Mouse (Mus musculus) kidney, adult 8-10 months (tissue): ENCODE data around the gene Tspan31.
"Not testable (repeated sequence)": the region's sequence is repeated elsewhere in the genome, so short reads cannot be mapped to it uniquely, and the experiment has no call there.

Source experiments
- DNase-seq, 2 experiments: peaks; one replicate each; pipeline ENCODE4 v3.0.0; 2022

The Tspan31 gene

DNA sequence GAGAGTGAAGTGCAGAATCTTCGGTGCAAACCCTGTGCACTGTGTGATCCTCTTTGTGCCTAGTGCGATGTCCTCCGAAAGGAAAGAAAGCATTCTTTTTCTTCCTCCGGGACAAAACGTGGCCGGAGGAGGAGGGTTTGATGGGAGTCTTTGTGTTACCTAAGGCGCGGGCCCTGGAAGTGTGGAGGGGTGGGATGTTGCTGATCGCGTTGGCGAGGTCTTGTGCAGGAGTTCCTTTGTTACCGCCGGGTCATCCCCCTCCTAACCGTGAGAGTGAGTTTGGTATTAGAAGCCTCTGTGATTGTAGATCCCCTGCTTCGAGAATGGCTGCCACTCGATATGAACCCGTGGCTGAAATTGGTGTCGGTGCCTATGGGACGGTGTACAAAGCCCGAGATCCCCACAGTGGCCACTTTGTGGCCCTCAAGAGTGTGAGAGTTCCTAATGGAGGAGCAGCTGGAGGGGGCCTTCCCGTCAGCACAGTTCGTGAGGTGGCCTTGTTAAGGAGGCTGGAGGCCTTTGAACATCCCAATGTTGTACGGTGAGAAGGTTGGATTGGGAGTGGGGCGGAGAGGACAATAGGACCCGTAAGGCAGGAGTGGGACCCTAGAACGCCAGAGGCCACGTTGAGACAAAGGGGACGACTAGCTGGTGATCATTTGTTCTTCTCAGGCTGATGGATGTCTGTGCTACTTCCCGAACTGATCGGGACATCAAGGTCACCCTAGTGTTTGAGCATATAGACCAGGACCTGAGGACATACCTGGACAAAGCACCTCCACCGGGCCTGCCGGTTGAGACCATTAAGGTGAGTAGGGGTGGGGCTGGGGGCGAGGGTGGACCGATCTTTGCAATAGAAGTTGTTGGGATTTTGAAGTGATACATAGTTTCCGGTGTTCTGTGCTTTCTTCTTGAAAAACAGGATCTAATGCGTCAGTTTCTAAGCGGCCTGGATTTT, 5.9 kb downstream of the Tspan31 start:
- no peak for DNase-seq

- peak; percentile 98 to 99 for DNase-seq
These were observed 6.7 kb downstream of the Tspan31 start, which contains the start of gene Cdk4 for GRCm38 (mm10) chr10:127063239-127063872. Gene Cdk4 (plus strand): TSS chr10:127063534.

GRCm38 (mm10) chr10:127062503-127062902, 7.6 kb downstream of the Tspan31 start:
- DNase-seq, result no peak

DNA sequence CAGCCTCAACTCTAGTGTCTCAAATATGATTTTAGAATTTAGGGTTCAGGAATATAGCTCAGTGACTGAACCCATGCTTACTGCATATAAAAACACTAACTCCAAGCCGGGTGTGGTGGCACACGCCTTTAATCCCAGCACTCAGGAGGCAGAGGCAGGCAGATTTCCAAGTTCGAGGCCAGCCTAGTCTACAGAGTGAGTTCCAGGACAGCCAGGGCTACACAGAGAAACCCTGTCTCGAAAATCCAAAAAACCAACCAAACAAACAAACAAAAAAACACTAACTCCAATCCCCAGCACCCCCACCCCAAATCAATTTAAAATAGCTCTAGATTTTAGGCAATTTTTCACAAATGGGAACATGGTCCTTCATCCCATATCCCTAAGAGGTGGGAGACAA, 8.0 kb downstream of the Tspan31 start:
- DNase-seq, result not testable (repeated sequence)

GRCm38 (mm10) chr10:127061513-127061912, 8.6 kb downstream of the Tspan31 start:
- no peak for DNase-seq

GRCm38 (mm10) chr10:127061085-127061484, 9.0 kb downstream of the Tspan31 start:
- DNase-seq, result no peak

- DNase-seq, result peak; percentile 82 to 86
These were observed 9.8 kb downstream of the Tspan31 start, which contains the start of gene March9 for GRCm38 (mm10) chr10:127059968-127060916. Gene March9 (minus strand): TSS chr10:127060184.

GRCm38 (mm10) chr10:127059174-127059967, 10.7 kb downstream of the Tspan31 start:
- no peak for DNase-seq

DNA sequence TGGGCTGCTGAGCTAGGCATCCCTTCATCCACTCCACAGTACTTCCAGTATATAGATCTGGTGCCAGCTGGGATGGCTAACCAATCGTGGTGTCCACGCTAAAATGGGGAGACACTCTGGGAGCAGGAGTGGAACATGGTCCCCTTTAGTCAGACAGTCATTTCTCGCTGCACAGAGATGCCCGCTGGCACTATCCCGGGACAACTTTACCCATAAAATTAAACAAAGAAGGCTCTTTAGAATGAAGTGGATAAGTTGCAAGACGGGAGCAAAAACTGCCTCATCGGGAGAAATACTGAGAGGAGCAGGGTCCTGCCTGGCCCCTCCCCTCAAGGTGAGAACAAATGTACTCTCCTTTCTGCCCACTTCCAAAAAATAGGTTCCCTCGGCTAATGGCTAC, 11.4 kb downstream of the Tspan31 start:
- DNase-seq, result no peak

DNA sequence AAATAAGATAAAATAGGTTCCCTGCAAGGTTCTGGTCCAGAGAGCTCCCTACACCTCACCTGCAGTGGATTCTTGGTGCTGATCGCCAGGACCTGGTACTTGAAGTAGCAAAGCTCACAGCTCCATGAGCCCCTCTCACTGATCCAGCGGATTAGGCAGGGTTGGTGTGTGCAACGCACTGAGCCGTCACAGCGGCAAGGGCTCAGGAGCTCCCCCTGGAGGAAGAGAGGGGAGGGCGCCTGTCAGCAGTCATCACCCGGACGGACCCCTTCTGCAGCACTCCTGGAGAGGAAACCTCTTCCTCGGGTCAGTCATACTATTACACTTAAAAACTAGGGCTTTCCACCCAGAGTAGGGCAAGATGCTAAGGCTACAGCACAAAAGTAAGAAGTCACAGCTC, 11.9 kb downstream of the Tspan31 start:
- DNase-seq, result peak; percentile 63 to 80

DNA sequence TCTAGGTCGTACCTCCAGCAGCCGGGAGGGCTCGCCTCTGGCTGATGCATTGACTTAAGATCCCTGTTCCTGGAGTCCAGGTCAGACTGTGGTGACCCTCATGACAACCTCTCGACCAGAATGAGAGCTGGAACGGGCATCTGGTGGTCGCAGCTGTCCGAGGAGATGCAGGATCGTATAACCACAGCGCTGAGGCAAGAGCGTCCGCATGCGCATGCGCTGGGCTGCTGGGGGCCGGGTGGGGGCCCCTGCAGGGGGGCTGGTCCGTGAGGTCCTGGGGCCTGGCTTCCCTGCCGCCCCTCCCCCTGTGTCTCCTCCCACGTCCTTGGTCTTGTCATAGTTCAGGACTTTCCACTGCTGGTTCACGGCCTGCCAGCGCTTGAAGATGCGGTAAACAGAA, 13.6 kb downstream of the Tspan31 start:
- DNase-seq, result no peak

DNA sequence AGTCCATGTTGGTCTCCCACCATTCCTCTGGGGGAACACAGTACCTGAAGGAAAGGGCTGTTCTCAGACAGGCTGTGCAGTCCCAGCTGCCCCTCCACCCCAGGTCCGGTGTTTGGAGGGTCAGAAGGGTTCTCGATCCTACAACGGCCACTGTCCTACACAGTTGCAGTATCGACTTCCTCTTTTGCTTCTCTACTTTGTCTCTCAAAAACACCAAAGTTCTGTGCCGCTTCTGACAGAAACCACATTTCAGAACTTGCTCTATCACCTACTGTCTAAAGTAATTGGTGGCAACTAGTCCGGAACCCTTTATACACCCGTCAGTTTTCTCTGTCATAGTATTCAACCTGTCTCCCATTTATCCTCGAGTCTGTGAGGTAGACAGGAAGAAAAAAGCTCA, 14.7 kb downstream of the Tspan31 start:
- DNase-seq, result no peak

GRCm38 (mm10) chr10:127054646-127055045, 15.4 kb downstream of the Tspan31 start:
- DNase-seq, result no peak

GRCm38 (mm10) chr10:127050119-127050474, 20.0 kb downstream of the Tspan31 start:
- no peak for DNase-seq

DNA sequence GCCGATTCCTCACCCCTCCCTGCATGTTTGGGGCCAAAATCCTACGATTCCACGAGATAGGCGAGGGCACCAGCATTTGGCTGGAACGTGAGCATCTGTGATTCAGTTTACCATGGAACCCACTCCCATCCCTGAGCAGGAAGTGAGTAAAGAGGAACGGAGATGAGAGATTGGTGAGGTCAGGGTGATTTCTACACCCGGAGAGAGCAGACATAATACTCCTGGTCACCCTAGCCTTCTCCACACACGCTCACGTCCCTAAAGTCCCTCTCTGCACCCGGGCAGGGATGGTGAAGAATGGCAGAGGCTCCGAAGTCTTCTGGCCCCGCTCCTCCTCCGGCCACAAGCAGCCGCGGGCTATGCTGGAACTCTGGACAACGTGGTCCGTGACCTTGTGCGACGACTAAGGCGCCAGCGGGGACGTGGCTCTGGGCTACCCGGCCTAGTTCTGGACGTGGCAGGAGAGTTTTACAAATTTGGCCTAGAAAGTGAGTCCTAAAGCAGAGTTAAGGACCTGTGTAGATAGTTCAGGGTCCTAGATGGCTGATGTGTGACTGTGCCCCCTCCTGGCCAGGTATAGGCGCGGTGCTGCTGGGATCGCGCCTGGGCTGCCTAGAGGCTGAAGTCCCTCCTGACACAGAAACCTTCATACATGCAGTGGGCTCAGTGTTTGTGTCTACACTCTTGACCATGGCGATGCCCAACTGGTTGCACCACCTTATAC, 20.5 kb downstream of the Tspan31 start:
- DNase-seq, result no peak

- DNase-seq, result no peak
These were observed 21.3 kb downstream of the Tspan31 start for GRCm38 (mm10) chr10:127048608-127049394.

DNA sequence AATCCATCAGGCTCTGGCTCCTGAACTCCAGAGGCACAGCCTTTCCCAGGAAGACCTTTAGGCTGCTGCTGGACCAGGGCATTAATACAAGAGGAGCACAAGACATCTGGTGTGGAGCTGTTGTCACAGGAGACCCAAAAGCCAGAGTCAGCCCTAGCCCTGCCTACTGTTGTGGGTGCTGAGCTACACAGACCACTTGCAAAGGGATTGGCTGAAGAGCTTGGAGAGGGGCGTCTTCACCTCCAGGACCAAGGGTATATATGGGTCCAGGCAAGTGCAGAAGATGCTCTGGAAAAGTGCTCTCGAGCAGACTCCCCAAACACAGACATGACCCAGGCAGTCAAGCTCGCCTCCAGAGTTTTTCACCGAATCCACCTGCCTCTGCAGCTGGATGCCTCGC, 22.1 kb downstream of the Tspan31 start, which contains the start of gene Cyp27b1:
Gene Cyp27b1, plus strand, starts transcription at position 297 of the 400 bp plus-strand sequence.
- no peak for DNase-seq

DNA sequence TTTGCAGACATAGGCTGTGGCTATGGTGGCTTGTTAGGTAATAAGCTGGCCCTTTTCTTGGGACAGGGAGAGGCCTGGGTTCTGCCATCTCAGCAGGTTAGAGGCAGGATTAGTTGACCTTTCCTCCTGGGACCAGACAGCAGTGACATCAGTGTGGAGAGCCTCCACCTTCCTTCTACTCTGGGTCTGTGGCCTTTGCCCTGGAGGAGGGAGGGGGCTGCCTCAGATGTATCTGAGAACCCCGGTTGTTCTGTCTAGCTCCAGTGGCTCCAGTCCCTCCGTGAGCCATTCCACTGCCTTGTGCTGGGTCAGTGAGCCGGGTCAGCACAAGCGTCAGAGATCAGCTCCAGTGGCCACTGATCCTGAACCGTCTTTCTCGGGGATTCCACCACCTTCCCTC, 26.9 kb downstream of the Tspan31 start:
- peak; percentile 90 to 93 for DNase-seq

- DNase-seq, result no peak
These were observed 27.5 kb downstream of the Tspan31 start for GRCm38 (mm10) chr10:127042468-127043115.
